Mouse (Mus musculus) liver, embryonic 11.5 days (tissue): ENCODE measurements around the gene Hoxc10. TPM values are rescaled to one million over a fixed set of nuclear protein-coding genes. Genes with fewer than 3 reads are reported as not detected.
A peak's percentile ranks its signal among the peaks of the same experiment; 100 is the strongest.

Experiments
- ATAC-seq: fragments of 200-750 bp; cut with Nextera tagmentation; replicated peaks from 2 replicates; pipeline ENCODE4 v1.8.0; 2017; ENCODE audit warnings: moderate number of reproducible peaks, mild to moderate bottlenecking, moderate TSS enrichment, moderate library complexity; ENCODE audit not compliant: low FRiP score
- DNase-seq: peaks from one replicate; pipeline ENCODE4 v3.0.0-alpha.2; 2017; ENCODE audit warnings: low spot score
- H3K27ac ChIP-seq: fragments of 300-500 bp; sonication (generic); 2 replicates; pipeline ENCODE4 v1.5.1; 2014; ENCODE audit warnings: mild to moderate bottlenecking, low read depth, low read length, control low read depth
- H3K27me3 ChIP-seq: fragments of 300-500 bp; sonication (generic); replicated peaks from 2 replicates; pipeline ENCODE4 v1.6.1; 2014; ENCODE audit warnings: low read length, mixed read lengths; ENCODE audit not compliant: control insufficient read depth, insufficient read depth
- H3K36me3 ChIP-seq: fragments of 300-500 bp; sonication (generic); 2 replicates; pipeline ENCODE4 v1.6.1; 2014; ENCODE audit warnings: mild to moderate bottlenecking, low read length, moderate library complexity, mixed read lengths; ENCODE audit not compliant: control insufficient read depth, insufficient read depth
- H3K4me1 ChIP-seq: fragments of 300-500 bp; sonication (generic); replicated peaks from 2 replicates; pipeline ENCODE4 v1.6.1; 2014; ENCODE audit warnings: low read length, mixed read lengths; ENCODE audit not compliant: control insufficient read depth, insufficient read depth
- H3K4me2 ChIP-seq: fragments of 300-500 bp; sonication (generic); 2 replicates; pipeline ENCODE4 v1.6.1; 2014; ENCODE audit warnings: mild to moderate bottlenecking, control low read depth, moderate library complexity
- H3K4me3 ChIP-seq: fragments of 300-500 bp; sonication (generic); 2 replicates; pipeline ENCODE4 v1.5.1; 2014; ENCODE audit warnings: low read depth, low read length, control low read depth
- H3K9ac ChIP-seq: fragments of 300-500 bp; sonication (generic); 2 replicates; pipeline ENCODE4 v1.6.1; 2014; ENCODE audit warnings: low read depth, low read length, control low read depth
- H3K9me3 ChIP-seq: fragments of 300-500 bp; sonication (generic); 2 replicates; pipeline ENCODE4 v1.6.1; 2016; ENCODE audit warnings: low read length, inconsistent platforms, mixed read lengths; ENCODE audit not compliant: control insufficient read depth
- WGBS: fragments of 180-500 bp; shearing (Covaris S2); extraction: QIAGEN DNeasy Blood & Tissue Kit; methylation state at CpG from one replicate; pipeline ENCODE4 v1.1.7; 2014; 5-methylcytosine and 5-hydroxymethylcytosine counted together
- polyA plus RNA-seq: library from polyadenylated mRNA; unstranded; fragments of >200 nt; fragmentation: Nextera tagmentation; extraction: Ambion mirVana; gene quantifications from 2 replicates; pipeline ENCODE4 v1.2.1, GENCODE M21; 2014

Hoxc10 gene
- polyA plus RNA-seq, 1 experiment from 2014 or later, result 0.43 TPM

- Histone ChIP-seq H3K27me3 (peaks cover 100% of the 10 kb centered on the region), H3K4me2 (no peak overlapping the region), H3K27ac (no peak overlapping the region), H3K9ac (no peak overlapping the region), H3K4me1 (peaks cover 4% of the 10 kb centered on the region), H3K36me3 (no peaks in the 10 kb centered on the region), H3K9me3 (no peaks in the 10 kb centered on the region), H3K4me3 (no peak overlapping the region)
- WGBS, result 3% methylated on average over 13 of the region's 13 CpGs
- ATAC-seq (no peak), DNase-seq (no peak)
Measured at GRCm38 (mm10) chr15:102978615-102979515, 12.3 kb downstream of the Hoxc10 start.

- Histone ChIP-seq H3K36me3 (no peaks in the 10 kb centered on the region), H3K27ac (no peak overlapping the region), H3K27me3 (peaks cover 100% of the 10 kb centered on the region), H3K4me3 (no peak overlapping the region), H3K4me1 (peaks cover 4% of the 10 kb centered on the region), H3K4me2 (no peak overlapping the region), H3K9me3 (no peaks in the 10 kb centered on the region), H3K9ac (no peak overlapping the region)
- ATAC-seq (no peak), DNase-seq (no peak)
- WGBS, result 5% methylated on average over 1 of the region's 1 CpGs
Measured at GRCm38 (mm10) chr15:102979936-102980335, 13.3 kb downstream of the Hoxc10 start.

- H3K9me3 ChIP-seq, result no peaks in the 10 kb centered on the region
- peaks cover 4% of the 10 kb centered on the region for H3K4me1 ChIP-seq
- H3K4me2 ChIP-seq, result no peak overlapping the region
- H3K27me3 ChIP-seq, result peaks cover 100% of the 10 kb centered on the region
- DNase-seq (no peak), ATAC-seq (no peak)
- 5% methylated on average over 11 of the region's 11 CpGs for WGBS
- H3K9ac ChIP-seq, result no peak overlapping the region
- H3K4me3 ChIP-seq, result no peak overlapping the region
- H3K27ac ChIP-seq, result no peak overlapping the region
- no peaks in the 10 kb centered on the region for H3K36me3 ChIP-seq
Measured at GRCm38 (mm10) chr15:102980352-102980751, 13.8 kb downstream of the Hoxc10 start.

GRCm38 (mm10) chr15:102980912-102981311, 14.3 kb downstream of the Hoxc10 start:
- no peaks in the 10 kb centered on the region for H3K9me3 ChIP-seq
- WGBS, result under 1% methylated on average over 14 of the region's 14 CpGs
- H3K27ac ChIP-seq, result no peak overlapping the region
- H3K36me3 ChIP-seq, result no peaks in the 10 kb centered on the region
- peak overlapping the region; percentile 33 for H3K4me3 ChIP-seq
- DNase-seq (no peak), ATAC-seq (no peak)
- H3K4me2 ChIP-seq, result peak overlapping the region; percentile 57
- peaks cover 100% of the 10 kb centered on the region for H3K27me3 ChIP-seq
- no peak overlapping the region for H3K9ac ChIP-seq
- peaks cover 4% of the 10 kb centered on the region for H3K4me1 ChIP-seq

GRCm38 (mm10) chr15:102981379-102982288, 15.0 kb downstream of the Hoxc10 start:
- Histone ChIP-seq H3K36me3 (no peaks in the 10 kb centered on the region), H3K27ac (no peak overlapping the region), H3K9me3 (no peaks in the 10 kb centered on the region), H3K4me1 (peaks cover 4% of the 10 kb centered on the region), H3K4me3 (peak overlapping the region; percentile 33), H3K9ac (no peak overlapping the region), H3K4me2 (peak overlapping the region; percentile 57), H3K27me3 (peaks cover 100% of the 10 kb centered on the region)
- ATAC-seq, result no peak
- under 1% methylated on average over 88 of the region's 88 CpGs for WGBS
- DNase-seq, result no peak

- H3K4me2 ChIP-seq, result no peak overlapping the region
- DNase-seq (no peak), ATAC-seq (no peak)
- H3K9ac ChIP-seq, result no peak overlapping the region
- H3K4me1 ChIP-seq, result peaks cover 4% of the 10 kb centered on the region
- H3K27me3 ChIP-seq, result peaks cover 100% of the 10 kb centered on the region
- no peak overlapping the region for H3K4me3 ChIP-seq
- H3K36me3 ChIP-seq, result no peaks in the 10 kb centered on the region
- H3K27ac ChIP-seq, result no peak overlapping the region
- 3% methylated on average over 12 of the region's 12 CpGs for WGBS
- H3K9me3 ChIP-seq, result no peaks in the 10 kb centered on the region
Measured at GRCm38 (mm10) chr15:102983716-102984115, 17.1 kb downstream of the Hoxc10 start.

GRCm38 (mm10) chr15:102984521-102984920, 17.9 kb downstream of the Hoxc10 start:
- no peak for ATAC-seq
- H3K4me2 ChIP-seq, result no peak overlapping the region

GRCm38 (mm10) chr15:102984925-102985324, 18.3 kb downstream of the Hoxc10 start:
- peaks cover 4% of the 10 kb centered on the region for H3K4me1 ChIP-seq
- H3K4me3 ChIP-seq, result no peak overlapping the region
- ATAC-seq, result no peak
- no peaks in the 10 kb centered on the region for H3K9me3 ChIP-seq
- no peak overlapping the region for H3K4me2 ChIP-seq
- no peaks in the 10 kb centered on the region for H3K36me3 ChIP-seq
- peaks cover 100% of the 10 kb centered on the region for H3K27me3 ChIP-seq
- 11% methylated on average over 3 of the region's 3 CpGs for WGBS
- H3K9ac ChIP-seq, result no peak overlapping the region
- no peak overlapping the region for H3K27ac ChIP-seq
- no peak for DNase-seq

More at GRCm38 (mm10) chr15:102984521-102984920, 17.9 kb downstream of the Hoxc10 start:
- no peak for DNase-seq
- Histone ChIP-seq H3K4me1 (peaks cover 4% of the 10 kb centered on the region), H3K27me3 (peaks cover 100% of the 10 kb centered on the region), H3K9me3 (no peaks in the 10 kb centered on the region), H3K4me3 (no peak overlapping the region), H3K9ac (no peak overlapping the region), H3K36me3 (no peaks in the 10 kb centered on the region), H3K27ac (no peak overlapping the region)
- WGBS, result 2% methylated on average over 10 of the region's 10 CpGs
